Mouse (Mus musculus): Measurements from ENCODE around the gene Lca5l.

Lca5l gene

GRCm38 (mm10) chr16:96112769-96113168 is 79.3 kb downstream of the Lca5l start:
- no peak for DNase-seq

- DNase-seq, result no peak
These were observed 81.3 kb downstream of the Lca5l start for GRCm38 (mm10) chr16:96110655-96111345.

DNA sequence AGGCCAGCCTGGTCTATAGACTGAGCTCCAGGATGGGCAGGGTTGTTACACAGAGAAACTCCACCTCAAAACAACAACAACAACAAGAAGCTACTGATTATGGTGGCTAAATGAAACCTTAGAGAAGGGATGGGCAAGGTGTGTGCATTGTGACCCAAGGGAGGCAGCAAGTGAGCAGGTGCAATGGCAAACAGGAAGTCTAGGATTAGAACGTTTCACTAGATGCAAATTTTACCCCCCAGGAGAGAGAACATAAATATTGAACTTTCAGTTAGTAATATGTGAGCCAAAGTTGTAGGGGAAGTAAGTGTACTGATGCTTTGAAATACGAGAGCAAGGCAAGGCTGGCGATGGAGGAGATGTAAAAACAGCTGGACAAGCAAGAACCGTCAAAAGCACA is 82.4 kb downstream of the Lca5l start:
- no peak for DNase-seq
